Mouse (Mus musculus) stomach, postnatal 0 days (tissue): ENCODE results near the gene Sypl2. TPM values are rescaled to one million over a fixed set of nuclear protein-coding genes. Genes with fewer than 3 reads are reported as not detected.

Experiments
- ATAC-seq: fragments of 200-750 bp; cut with Nextera tagmentation; 2 replicates; pipeline ENCODE4 v1.8.0; 2017; ENCODE audit not compliant: low FRiP score, low TSS enrichment
- DNase-seq: peaks from one replicate; pipeline ENCODE4 v3.0.0-alpha.2; 2016; ENCODE audit warnings: low spot score
- H3K27ac ChIP-seq: fragments of 300-500 bp; sonication (generic); replicated peaks from 2 replicates; pipeline ENCODE4 v1.5.1; 2014; ENCODE audit warnings: mild to moderate bottlenecking, control low read depth
- H3K27me3 ChIP-seq: fragments of 300-500 bp; sonication (generic); 2 replicates; pipeline ENCODE4 v1.6.1; 2014; ENCODE audit warnings: low read length; ENCODE audit not compliant: control insufficient read depth, insufficient read depth
- H3K36me3 ChIP-seq: fragments of 300-500 bp; sonication (generic); 2 replicates; pipeline ENCODE4 v1.6.1; 2014; ENCODE audit warnings: low read length, mixed read lengths; ENCODE audit not compliant: control insufficient read depth, insufficient read depth
- H3K4me1 ChIP-seq: fragments of 300-500 bp; sonication (generic); replicated peaks from 2 replicates; pipeline ENCODE4 v1.6.1; 2014; ENCODE audit warnings: antibody characterized with exemption; ENCODE audit not compliant: control insufficient read depth, insufficient read depth
- H3K4me2 ChIP-seq: fragments of 300-500 bp; sonication (generic); replicated peaks from 2 replicates; pipeline ENCODE4 v1.6.1; 2014; ENCODE audit warnings: low read depth, mild to moderate bottlenecking, control low read depth, moderate library complexity
- H3K4me3 ChIP-seq: fragments of 300-500 bp; sonication (generic); 2 replicates; pipeline ENCODE4 v1.5.1; 2014; ENCODE audit warnings: low read depth, low read length, control low read depth
- H3K9ac ChIP-seq: fragments of 300-500 bp; sonication (generic); 2 replicates; pipeline ENCODE4 v1.6.1; 2014; ENCODE audit warnings: mild to moderate bottlenecking, low read length, control low read depth, mixed read lengths
- H3K9me3 ChIP-seq: fragments of 300-500 bp; sonication (generic); 2 replicates; pipeline ENCODE4 v1.6.1; 2016; ENCODE audit warnings: low read length; ENCODE audit not compliant: control insufficient read depth
- CTCF ChIP-seq: IDR thresholded peaks from 2 replicates; pipeline ENCODE4 v1.5.1; 2016; ENCODE audit warnings: antibody characterized with exemption, low read depth, mild to moderate bottlenecking, moderate library complexity
- EP300 ChIP-seq: optimal IDR thresholded peaks from 2 replicates; pipeline ENCODE3; 2016; ENCODE audit warnings: antibody characterized with exemption
- WGBS: fragments of 180-500 bp; shearing (Covaris S2); extraction: QIAGEN DNeasy Blood & Tissue Kit; methylation state at CpG from one replicate; pipeline ENCODE4 v1.1.7; 2014; 5-methylcytosine and 5-hydroxymethylcytosine counted together
- polyA plus RNA-seq: library from polyadenylated mRNA; unstranded; fragments of >200 nt; fragmentation: Nextera tagmentation; extraction: Ambion mirVana; gene quantifications from 2 replicates; pipeline ENCODE4 v1.2.1, GENCODE M21; 2015

The Sypl2 gene
- polyA plus RNA-seq, 1 experiment from 2014 or later: 0.04 TPM

- Histone ChIP-seq H3K4me2 (peak overlapping the region; percentile 96), H3K9ac (peak overlapping the region; percentile 67; the same call in 1 of the 2 replicates), H3K27ac (no peak overlapping the region), H3K27me3 (no peaks in the 10 kb centered on the region), H3K4me1 (no peaks in the 10 kb centered on the region), H3K9me3 (no peaks in the 10 kb centered on the region), H3K36me3 (no peaks in the 10 kb centered on the region), H3K4me3 (no peak overlapping the region)
- TF ChIP-seq CTCF: no peak
- no peak for TF ChIP-seq EP300
- 77% methylated on average over 20 of the region's 20 CpGs for WGBS
- peak; percentile 16; the same call in 1 of the 2 replicates for ATAC-seq
- peak; percentile 15 for DNase-seq
These were observed 39.2 kb downstream of the Sypl2 start for GRCm38 (mm10) chr3:108187111-108187795.

GRCm38 (mm10) chr3:108186098-108187047 lies 40.1 kb downstream of the Sypl2 start, which contains the start of gene Amigo1:
TSS of gene Amigo1 (plus strand) at chr3:108186335.
- H3K9me3 ChIP-seq: no peaks in the 10 kb centered on the region
- no peaks in the 10 kb centered on the region for H3K4me1 ChIP-seq
- H3K9ac ChIP-seq: peak within 1 kb of the TSS; percentile 67
- peak; percentile 58 for DNase-seq
- H3K36me3 ChIP-seq: no peaks in the 10 kb centered on the region
- peak within 1 kb of the TSS; percentile 70 for H3K4me3 ChIP-seq
- H3K4me2 ChIP-seq: peak within 1 kb of the TSS; percentile 96
- H3K27me3 ChIP-seq: no peaks in the 10 kb centered on the region
- TF ChIP-seq CTCF (no peak), EP300 (no peak)
- H3K27ac ChIP-seq: 0 out of 2 replicates have a peak within 1 kb of the TSS, but pooled peaks have one; percentile 8
- 4% methylated on average over 50 of the region's 100 CpGs for WGBS
- ATAC-seq: peak; percentile 66

DNA sequence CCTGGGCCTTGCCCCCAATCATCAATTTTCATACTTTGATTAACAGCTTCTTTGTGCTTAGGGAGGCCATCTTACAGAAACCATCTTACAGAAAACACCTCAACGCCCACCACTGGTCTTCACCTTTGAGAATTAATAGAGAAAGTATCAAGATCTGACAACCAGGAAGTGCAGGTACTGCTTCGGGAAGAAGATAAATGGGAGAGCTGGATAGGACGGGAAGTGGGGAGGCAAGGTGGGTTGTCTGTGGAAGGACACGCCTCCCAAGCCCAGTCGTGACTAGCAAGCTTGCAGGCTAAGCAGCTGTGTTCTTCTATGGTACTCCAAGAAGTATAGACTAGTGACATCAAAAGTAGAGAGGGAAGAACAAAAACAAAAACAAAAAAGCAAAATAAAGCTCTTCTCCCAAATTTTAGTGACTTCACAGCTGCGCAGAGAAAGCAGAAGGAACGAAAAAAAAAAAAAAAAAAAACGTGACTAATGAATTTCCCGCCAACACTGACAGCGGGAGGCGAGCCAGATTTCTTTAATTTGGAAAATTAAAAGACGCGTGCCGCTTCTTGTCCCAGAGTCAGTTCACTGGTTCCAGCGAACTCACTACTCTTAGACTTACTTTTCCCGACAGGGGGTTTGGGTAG lies 40.9 kb downstream of the Sypl2 start:
- Histone ChIP-seq H3K27me3 (no peaks in the 10 kb centered on the region), H3K27ac (no peak overlapping the region), H3K4me1 (no peaks in the 10 kb centered on the region), H3K4me2 (peak overlapping the region; percentile 96), H3K36me3 (no peaks in the 10 kb centered on the region), H3K4me3 (peak overlapping the region; percentile 70), H3K9me3 (no peaks in the 10 kb centered on the region), H3K9ac (peak overlapping the region; percentile 67)
- DNase-seq: peak; percentile 21
- WGBS: 3% methylated on average over 16 of the region's 16 CpGs
- no peak for ATAC-seq
- no peak for TF ChIP-seq CTCF
- no peak for TF ChIP-seq EP300

GRCm38 (mm10) chr3:108184742-108185141 lies 41.7 kb downstream of the Sypl2 start:
- ATAC-seq: no peak
- no peak for TF ChIP-seq EP300
- no peak for TF ChIP-seq CTCF
- DNase-seq: no peak
- 74% methylated on average over 3 of the region's 3 CpGs for WGBS
- H3K27me3 ChIP-seq: no peaks in the 10 kb centered on the region
- H3K4me1 ChIP-seq: no peaks in the 10 kb centered on the region
- no peak overlapping the region for H3K4me3 ChIP-seq
- no peak overlapping the region for H3K9ac ChIP-seq
- H3K4me2 ChIP-seq: no peak overlapping the region
- H3K27ac ChIP-seq: no peak overlapping the region
- no peaks in the 10 kb centered on the region for H3K36me3 ChIP-seq
- H3K9me3 ChIP-seq: no peaks in the 10 kb centered on the region

GRCm38 (mm10) chr3:108180514-108180913 lies 45.9 kb downstream of the Sypl2 start:
- ATAC-seq (no peak), DNase-seq (no peak)
- TF ChIP-seq CTCF: no peak
- no peak for TF ChIP-seq EP300
- 47% methylated on average over 2 of the region's 2 CpGs for WGBS
- Histone ChIP-seq H3K9me3 (no peaks in the 10 kb centered on the region), H3K27ac (no peak overlapping the region), H3K27me3 (no peaks in the 10 kb centered on the region), H3K4me2 (no peak overlapping the region), H3K4me3 (no peak overlapping the region), H3K9ac (no peak overlapping the region), H3K36me3 (no peaks in the 10 kb centered on the region), H3K4me1 (no peaks in the 10 kb centered on the region)
